Mouse (Mus musculus) brain, adult 2 months (tissue): ENCODE measurements around the gene Pou4f1.

Experiments used
- DNase-seq: peaks from one replicate; pipeline ENCODE4 v3.0.0; 2011; ENCODE audit warnings: low read depth, low spot score

Pou4f1 gene

GRCm38 (mm10) chr14:104456976-104457375 is 10.8 kb downstream of the Pou4f1 start:
- DNase-seq: no peak

GRCm38 (mm10) chr14:104453824-104454223 is 14.0 kb downstream of the Pou4f1 start:
- DNase-seq: no peak

DNA sequence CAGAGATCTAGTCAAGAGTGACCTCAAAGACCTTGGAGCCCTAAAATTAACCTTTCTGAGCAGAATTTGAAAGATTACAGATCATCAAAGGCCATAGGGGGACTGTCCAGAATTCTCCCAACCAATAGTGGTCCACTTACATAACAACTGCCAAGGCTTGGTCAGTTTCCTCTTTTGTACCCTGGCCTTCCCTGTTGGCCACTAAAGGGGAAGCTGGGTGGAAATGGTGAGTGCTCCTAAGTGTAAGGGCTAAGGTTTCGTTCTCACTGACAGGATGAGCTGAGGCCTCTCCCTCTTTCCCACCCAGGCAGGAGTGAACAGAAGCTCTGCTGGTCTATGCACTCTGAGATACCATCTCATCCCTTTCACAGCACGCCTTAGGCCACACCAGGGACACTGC is 33.5 kb downstream of the Pou4f1 start:
- DNase-seq: no peak

GRCm38 (mm10) chr14:104430819-104431218 is 37.0 kb downstream of the Pou4f1 start:
- DNase-seq: no peak

- DNase-seq: peak; percentile 1
Observed at GRCm38 (mm10) chr14:104423688-104424470, 43.9 kb downstream of the Pou4f1 start.
